Mouse (Mus musculus): Measurements from ENCODE around the gene Arhgap25. TPM values are rescaled to one million over a fixed set of nuclear protein-coding genes. Genes with fewer than 3 reads are reported as not detected.

Arhgap25 gene
- polyA plus RNA-seq, 1 experiment, result not detected

DNA sequence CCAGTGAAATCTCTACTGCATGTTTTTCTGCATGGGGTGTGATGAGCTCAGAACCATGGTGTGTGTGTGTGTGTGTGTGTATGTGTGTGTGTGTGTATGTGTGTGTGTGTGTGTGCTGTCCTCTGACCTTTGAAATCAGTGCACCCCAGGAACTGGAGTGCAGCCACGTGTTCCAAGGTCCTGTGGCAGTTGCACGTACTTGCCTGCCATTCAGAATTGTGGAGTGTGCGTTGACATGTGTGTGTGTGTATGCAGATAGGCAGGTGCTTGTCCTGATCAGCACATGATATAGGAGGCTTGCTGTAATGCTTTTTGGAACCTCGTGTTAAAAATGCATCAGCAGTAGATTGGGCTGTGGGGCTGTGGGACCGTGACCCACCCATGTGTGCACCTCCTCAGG is 106.1 kb downstream of the Arhgap25 start:
- H3K27ac ChIP-seq (ENCODE audit: insufficient read depth, low read length), result no peak overlapping the region
- no peaks in the 10 kb centered on the region for H3K27me3 ChIP-seq (ENCODE audit: control insufficient read depth, insufficient read depth, low read length, poor library complexity, severe bottlenecking)
- no peaks in the 10 kb centered on the region for H3K4me1 ChIP-seq (ENCODE audit: control insufficient read depth, insufficient read depth, low read length)
- no peaks in the 10 kb centered on the region for H3K36me3 ChIP-seq (ENCODE audit: control insufficient read depth, insufficient read depth, low read length, poor library complexity, severe bottlenecking)
- no peak overlapping the region for H3K9ac ChIP-seq (ENCODE audit: low read depth, poor library complexity, severe bottlenecking)
- TF ChIP-seq CTCF (IDR thresholded peaks at IDR 0.05; ENCODE audit: low read depth, low read length), result no peak
- no peak for TF ChIP-seq POLR2A (IDR thresholded peaks at IDR 0.05; ENCODE audit: insufficient read depth, low read length)
- TF ChIP-seq EP300 (IDR thresholded peaks at IDR 0.05; ENCODE audit: insufficient read depth, low read depth, low read length), result no peak
- H3K9me3 ChIP-seq (replicated peaks; ENCODE audit: control insufficient read depth, insufficient read depth, low read length, poor library complexity, severe bottlenecking), result no peaks in the 10 kb centered on the region
- H3K4me3 ChIP-seq (ENCODE audit: low read depth, low read length), result no peak overlapping the region

DNA sequence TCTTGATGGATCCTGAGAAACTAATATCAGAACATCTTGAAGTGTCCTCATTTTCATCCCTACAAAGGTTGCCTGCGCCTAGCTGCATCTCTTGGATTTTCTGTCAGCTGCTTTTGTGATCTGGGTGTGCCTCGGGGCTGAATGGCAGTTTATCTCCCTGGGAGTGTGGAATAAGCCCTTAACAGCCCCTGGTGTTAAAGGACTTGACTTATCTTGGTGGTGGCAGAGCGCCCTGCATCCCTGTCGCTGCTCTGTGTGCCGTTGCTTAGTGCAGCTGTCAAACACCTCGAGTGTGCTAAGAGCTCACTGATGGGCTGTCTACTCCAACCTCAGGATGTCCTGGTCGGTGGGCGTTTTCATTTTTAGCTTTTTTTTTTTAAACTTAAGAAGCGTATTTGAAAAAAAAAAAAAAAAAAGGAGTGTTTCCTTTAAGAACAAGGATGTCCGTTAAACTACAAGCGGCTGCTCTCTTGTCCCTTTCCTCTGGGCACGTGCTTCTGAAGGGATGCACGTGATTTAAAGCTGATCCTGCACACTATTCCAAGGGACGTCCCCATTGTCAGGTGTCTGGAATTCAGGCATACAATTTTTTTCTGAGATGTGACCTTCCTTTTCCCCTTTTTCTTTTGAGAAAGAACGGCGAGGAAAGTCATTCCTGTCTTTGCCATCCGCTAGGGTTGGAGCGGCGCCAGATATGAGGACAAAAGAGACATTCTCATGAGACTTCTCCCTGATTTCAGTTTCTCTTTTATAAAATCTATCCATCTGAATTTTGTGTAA is 108.8 kb downstream of the Arhgap25 start:
- Histone ChIP-seq H3K36me3 (ENCODE audit: control insufficient read depth, insufficient read depth, low read length, poor library complexity, severe bottlenecking) (no peaks in the 10 kb centered on the region), H3K4me3 (ENCODE audit: low read depth, low read length) (no peak overlapping the region), H3K27me3 (ENCODE audit: control insufficient read depth, insufficient read depth, low read length, poor library complexity, severe bottlenecking) (no peaks in the 10 kb centered on the region), H3K9me3 (replicated peaks; ENCODE audit: control insufficient read depth, insufficient read depth, low read length, poor library complexity, severe bottlenecking) (no peaks in the 10 kb centered on the region), H3K4me1 (ENCODE audit: control insufficient read depth, insufficient read depth, low read length) (no peaks in the 10 kb centered on the region), H3K9ac (ENCODE audit: low read depth, poor library complexity, severe bottlenecking) (no peak overlapping the region), H3K27ac (ENCODE audit: insufficient read depth, low read length) (no peak overlapping the region)
- TF ChIP-seq CTCF (IDR thresholded peaks at IDR 0.05; ENCODE audit: low read depth, low read length), result no peak
- TF ChIP-seq EP300 (IDR thresholded peaks at IDR 0.05; ENCODE audit: insufficient read depth, low read depth, low read length), result no peak
- no peak for TF ChIP-seq POLR2A (IDR thresholded peaks at IDR 0.05; ENCODE audit: insufficient read depth, low read length)

DNA sequence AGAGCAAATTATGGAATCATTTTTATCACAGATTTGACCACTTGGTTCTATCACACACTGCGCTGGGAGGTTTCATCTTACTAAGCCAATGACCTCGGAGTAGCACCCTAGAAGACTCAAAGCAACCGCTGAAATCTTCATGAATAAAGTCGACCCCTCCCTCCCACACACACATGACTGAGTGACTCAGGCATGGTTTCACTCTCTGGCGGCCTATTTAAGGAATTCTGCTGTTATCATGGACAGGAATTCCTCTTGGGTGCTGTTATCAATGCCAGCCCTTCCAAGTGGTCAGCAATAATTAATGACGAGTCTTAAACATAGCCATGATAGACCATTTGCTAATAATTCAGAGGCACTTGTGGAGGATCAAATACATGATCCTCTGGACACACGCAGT is 110.8 kb downstream of the Arhgap25 start:
- Histone ChIP-seq H3K36me3 (ENCODE audit: control insufficient read depth, insufficient read depth, low read length, poor library complexity, severe bottlenecking) (no peaks in the 10 kb centered on the region), H3K9me3 (replicated peaks; ENCODE audit: control insufficient read depth, insufficient read depth, low read length, poor library complexity, severe bottlenecking) (no peaks in the 10 kb centered on the region), H3K4me1 (ENCODE audit: control insufficient read depth, insufficient read depth, low read length) (no peaks in the 10 kb centered on the region), H3K9ac (ENCODE audit: low read depth, poor library complexity, severe bottlenecking) (no peak overlapping the region), H3K4me3 (ENCODE audit: low read depth, low read length) (no peak overlapping the region), H3K27ac (ENCODE audit: insufficient read depth, low read length) (no peak overlapping the region), H3K27me3 (ENCODE audit: control insufficient read depth, insufficient read depth, low read length, poor library complexity, severe bottlenecking) (no peaks in the 10 kb centered on the region)
- TF ChIP-seq EP300 (IDR thresholded peaks at IDR 0.05; ENCODE audit: insufficient read depth, low read depth, low read length), result no peak

DNA sequence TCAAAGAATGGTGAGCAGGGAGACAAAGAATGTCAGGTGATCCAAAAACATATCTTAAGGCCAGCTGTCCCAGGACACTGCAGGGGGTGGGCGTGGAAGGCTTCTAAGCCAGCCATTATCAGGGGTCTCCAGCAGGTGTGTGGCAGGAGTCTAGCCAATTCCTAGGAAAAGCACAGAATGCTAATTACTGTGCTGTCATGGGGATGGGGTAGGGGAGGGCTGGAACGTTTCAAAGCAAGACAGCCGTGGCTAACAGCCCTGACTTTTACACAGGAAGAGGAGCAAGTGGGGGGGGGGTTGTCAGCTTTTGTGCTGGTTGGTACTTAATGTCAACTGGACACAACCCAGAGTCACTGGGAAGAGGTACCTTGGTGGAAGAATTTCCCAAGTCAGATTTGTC is 121.0 kb downstream of the Arhgap25 start:
- Histone ChIP-seq H3K4me1 (ENCODE audit: control insufficient read depth, insufficient read depth, low read length) (no peaks in the 10 kb centered on the region), H3K27me3 (ENCODE audit: control insufficient read depth, insufficient read depth, low read length, poor library complexity, severe bottlenecking) (no peaks in the 10 kb centered on the region), H3K9ac (ENCODE audit: low read depth, poor library complexity, severe bottlenecking) (no peak overlapping the region), H3K27ac (ENCODE audit: insufficient read depth, low read length) (no peak overlapping the region), H3K36me3 (ENCODE audit: control insufficient read depth, insufficient read depth, low read length, poor library complexity, severe bottlenecking) (no peaks in the 10 kb centered on the region), H3K4me3 (ENCODE audit: low read depth, low read length) (no peak overlapping the region), H3K9me3 (replicated peaks; ENCODE audit: control insufficient read depth, insufficient read depth, low read length, poor library complexity, severe bottlenecking) (0 out of 2 replicates have a peak, but pooled peaks cover 3% of the 10 kb centered on the region)
- TF ChIP-seq CTCF (IDR thresholded peaks at IDR 0.05; ENCODE audit: low read depth, low read length) (no peak), POLR2A (IDR thresholded peaks at IDR 0.05; ENCODE audit: insufficient read depth, low read length) (no peak), EP300 (IDR thresholded peaks at IDR 0.05; ENCODE audit: insufficient read depth, low read depth, low read length) (no peak)

Other genes starting within 250 kb of the Arhgap25 start
- gene Antxr1, start 197.4 kb downstream of the Arhgap25 start, polyA plus RNA-seq (2011; ENCODE audit: insufficient read depth, insufficient read length, low read depth, missing spikeins), result 0.94 and 1.6 TPM in 2 replicates
- gene Gkn1, start 182.3 kb downstream of the Arhgap25 start, polyA plus RNA-seq (2011; ENCODE audit: insufficient read depth, insufficient read length, low read depth, missing spikeins), result not detected in 2 replicates
- gene Gkn2, start 159.9 kb downstream of the Arhgap25 start, polyA plus RNA-seq (2011; ENCODE audit: insufficient read depth, insufficient read length, low read depth, missing spikeins), result not detected in 2 replicates
- gene Gkn3, start 144.3 kb downstream of the Arhgap25 start, polyA plus RNA-seq (2011; ENCODE audit: insufficient read depth, insufficient read length, low read depth, missing spikeins), result not detected in 2 replicates
- gene Bmp10, start 104.3 kb downstream of the Arhgap25 start, polyA plus RNA-seq (2011; ENCODE audit: insufficient read depth, insufficient read length, low read depth, missing spikeins), result not detected in 2 replicates
- gene Prokr1, start 57.5 kb upstream of the Arhgap25 start, polyA plus RNA-seq (2011; ENCODE audit: insufficient read depth, insufficient read length, low read depth, missing spikeins), result 0.32 TPM in 1 of 2 replicates, not detected in the other
- 8.5 and 8.8 TPM in 2 replicates for gene Aplf, start 138.9 kb upstream of the Arhgap25 start, polyA plus RNA-seq (2011; ENCODE audit: insufficient read depth, insufficient read length, low read depth, missing spikeins)
- gene Efcc1, start 197.6 kb upstream of the Arhgap25 start, polyA plus RNA-seq (2011; ENCODE audit: insufficient read depth, insufficient read length, low read depth, missing spikeins), result 0.32 and 0.46 TPM in 2 replicates
- gene Gp9, start 244.8 kb upstream of the Arhgap25 start, polyA plus RNA-seq (2011; ENCODE audit: insufficient read depth, insufficient read length, low read depth, missing spikeins), result not detected in 2 replicates

All from ES-Bruce4 (cell line).